Mouse (Mus musculus) hindbrain, postnatal 0 days (tissue): ENCODE results near the gene Gm20388. TPM values are rescaled to one million over a fixed set of nuclear protein-coding genes. Genes with fewer than 3 reads are reported as not detected.

Source experiments
- ATAC-seq: fragments of 200-750 bp; cut with Nextera tagmentation; 2 replicates; pipeline ENCODE4 v1.8.0; 2017; ENCODE audit warnings: mild to moderate bottlenecking, moderate TSS enrichment, moderate library complexity
- DNase-seq: peaks from one replicate; pipeline ENCODE4 v3.0.0-alpha.2; 2015; ENCODE audit warnings: low spot score
- H3K27ac ChIP-seq: fragments of 300-500 bp; sonication (generic); 2 replicates; pipeline ENCODE4 v1.5.1; 2014; ENCODE audit warnings: mild to moderate bottlenecking
- H3K27me3 ChIP-seq: fragments of 300-500 bp; sonication (generic); 2 replicates; pipeline ENCODE4 v1.6.1; 2014; ENCODE audit warnings: low read length, mixed read lengths; ENCODE audit not compliant: insufficient read depth
- H3K36me3 ChIP-seq: fragments of 300-500 bp; sonication (generic); 2 replicates; pipeline ENCODE4 v1.6.1; 2014; ENCODE audit warnings: low read length, mixed read lengths; ENCODE audit not compliant: insufficient read depth
- H3K4me1 ChIP-seq: fragments of 300-500 bp; sonication (generic); 2 replicates; pipeline ENCODE4 v1.6.1; 2014; ENCODE audit warnings: antibody characterized with exemption, low read length, mixed read lengths; ENCODE audit not compliant: insufficient read depth
- H3K4me2 ChIP-seq: fragments of 300-500 bp; sonication (generic); 2 replicates; pipeline ENCODE4 v1.6.1; 2014; ENCODE audit warnings: low read depth, mild to moderate bottlenecking, low read length, moderate library complexity, mixed read lengths
- H3K4me3 ChIP-seq: fragments of 300-500 bp; sonication (generic); 2 replicates; pipeline ENCODE4 v1.5.1; 2014; ENCODE audit warnings: low read length
- H3K9ac ChIP-seq: fragments of 300-500 bp; sonication (generic); replicated peaks from 2 replicates; pipeline ENCODE4 v1.6.1; 2014; ENCODE audit warnings: mild to moderate bottlenecking, low read length, moderate library complexity, mixed read lengths
- H3K9me3 ChIP-seq: fragments of 300-500 bp; sonication (generic); 2 replicates; pipeline ENCODE4 v1.6.1; 2016; ENCODE audit warnings: low read length, mixed read lengths
- CTCF ChIP-seq: IDR thresholded peaks from 2 replicates; pipeline ENCODE4 v1.5.1; 2016; ENCODE audit warnings: antibody characterized with exemption, control low read depth, low read depth
- WGBS: fragments of 180-500 bp; shearing (Covaris S2); extraction: QIAGEN DNeasy Blood & Tissue Kit; methylation state at CpG from one replicate; pipeline ENCODE4 v1.1.7; 2014; 5-methylcytosine and 5-hydroxymethylcytosine counted together
- polyA plus RNA-seq: library from polyadenylated mRNA; unstranded; fragments of >200 nt; fragmentation: Nextera tagmentation; extraction: Ambion mirVana; gene quantifications from 2 replicates; pipeline ENCODE4 v1.2.1, GENCODE M21; 2015
- total RNA-seq: library from RNA; depleted of rRNA; stranded (reverse); fragments of >200 nt; gene quantifications from 2 replicates; pipeline ENCODE4 v1.2.3, GENCODE M21; 2014

The Gm20388 gene
- total and polyA plus RNA-seq, 2 experiments from 2014 or later = 71.3 TPM; not detected in 1

DNA sequence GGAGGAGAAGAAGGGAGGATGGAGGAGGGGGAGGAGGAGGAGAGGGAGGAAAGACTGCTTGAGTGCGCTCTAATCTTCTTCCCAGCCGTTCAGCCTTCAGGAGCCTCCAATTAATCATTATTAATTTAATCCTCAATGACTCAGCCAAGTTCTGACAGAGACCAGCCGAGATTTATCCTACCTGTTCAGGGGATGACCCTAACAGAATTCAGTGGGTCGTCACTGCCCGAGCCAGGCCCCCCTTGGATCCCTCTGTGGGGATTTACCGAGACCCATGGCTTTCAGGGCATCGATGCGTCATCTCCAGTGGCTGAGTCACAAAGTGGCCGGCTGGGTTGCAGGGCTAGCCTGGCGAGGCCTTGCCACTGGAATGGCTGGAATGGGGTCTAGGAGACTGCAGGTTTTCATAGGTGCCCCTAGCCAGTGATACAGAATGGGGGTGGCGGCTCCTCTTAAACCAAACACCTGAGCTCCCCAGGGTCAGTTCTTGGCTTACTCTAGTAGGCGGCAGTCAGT lies 407.9 kb downstream of the Gm20388 start:
- ATAC-seq (no peak), DNase-seq (no peak)
- no peaks in the 10 kb centered on the region for H3K27me3 ChIP-seq
- H3K9ac ChIP-seq = no peak overlapping the region
- H3K4me2 ChIP-seq = no peak overlapping the region
- H3K4me3 ChIP-seq = no peak overlapping the region
- 61% methylated on average over 12 of the region's 12 CpGs for WGBS
- peaks cover 12% of the 10 kb centered on the region; the same call in 1 of the 2 replicates for H3K4me1 ChIP-seq
- no peaks in the 10 kb centered on the region for H3K9me3 ChIP-seq
- no peak for TF ChIP-seq CTCF
- H3K27ac ChIP-seq = no peak overlapping the region
- no peaks in the 10 kb centered on the region for H3K36me3 ChIP-seq

DNA sequence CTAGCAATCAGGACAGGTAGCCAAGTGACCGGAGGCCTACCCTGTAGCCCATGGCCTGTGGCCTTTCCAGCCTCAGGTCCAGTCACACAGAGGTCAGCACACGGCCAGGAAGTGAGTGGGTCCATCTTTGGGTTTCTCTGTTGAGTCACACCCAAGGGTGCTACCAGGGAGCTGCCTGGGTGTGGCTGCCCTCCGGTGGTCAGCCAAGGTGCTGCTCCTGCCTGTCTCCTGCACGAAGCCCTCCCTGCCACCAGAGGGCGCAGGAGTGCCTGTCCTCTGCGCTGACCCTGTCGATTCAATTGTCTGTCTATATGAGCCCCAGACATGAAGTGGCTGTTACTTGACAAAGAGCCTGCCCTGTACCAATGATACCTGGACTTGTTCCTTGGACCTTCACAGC lies 408.8 kb downstream of the Gm20388 start:
- DNase-seq (peak; percentile 83), ATAC-seq (peak; percentile 31)
- no peaks in the 10 kb centered on the region for H3K9me3 ChIP-seq
- WGBS = 21% methylated on average over 7 of the region's 7 CpGs
- H3K27ac ChIP-seq = no peak overlapping the region
- no peak overlapping the region for H3K9ac ChIP-seq
- peak; percentile 100 for TF ChIP-seq CTCF
- H3K4me3 ChIP-seq = no peak overlapping the region
- H3K4me2 ChIP-seq = no peak overlapping the region
- H3K36me3 ChIP-seq = no peaks in the 10 kb centered on the region
- H3K27me3 ChIP-seq = no peaks in the 10 kb centered on the region
- H3K4me1 ChIP-seq = peaks cover 18% of the 10 kb centered on the region; the same call in 1 of the 2 replicates

DNA sequence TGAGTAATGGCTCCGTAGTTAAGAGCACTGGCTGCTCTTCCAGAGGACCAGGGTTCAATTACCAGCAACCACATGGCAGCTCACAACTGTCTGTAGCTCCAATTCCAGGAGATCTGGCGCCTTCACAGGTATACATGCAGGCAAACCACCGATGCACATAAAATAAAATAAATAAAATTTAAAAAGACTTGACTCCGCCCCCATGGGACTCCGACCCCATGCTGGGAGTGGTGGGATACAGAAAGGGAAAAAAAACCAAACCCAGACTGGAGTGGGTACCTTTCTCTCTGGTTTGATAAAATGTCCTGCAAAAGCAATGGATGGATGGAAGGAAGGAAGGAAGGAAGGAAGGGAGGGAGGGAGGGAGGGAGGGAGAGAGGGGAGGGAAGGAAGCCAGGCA lies 409.5 kb downstream of the Gm20388 start:
- no peak for TF ChIP-seq CTCF
- H3K4me3 ChIP-seq = no peak overlapping the region
- no peak overlapping the region for H3K9ac ChIP-seq
- no peak overlapping the region for H3K4me2 ChIP-seq
- H3K27ac ChIP-seq = no peak overlapping the region
- 91% methylated on average over 5 of the region's 5 CpGs for WGBS
- no peaks in the 10 kb centered on the region for H3K36me3 ChIP-seq
- DNase-seq = no peak
- peaks cover 20% of the 10 kb centered on the region; the same call in 1 of the 2 replicates for H3K4me1 ChIP-seq
- no peak for ATAC-seq
- no peaks in the 10 kb centered on the region for H3K9me3 ChIP-seq
- no peaks in the 10 kb centered on the region for H3K27me3 ChIP-seq

DNA sequence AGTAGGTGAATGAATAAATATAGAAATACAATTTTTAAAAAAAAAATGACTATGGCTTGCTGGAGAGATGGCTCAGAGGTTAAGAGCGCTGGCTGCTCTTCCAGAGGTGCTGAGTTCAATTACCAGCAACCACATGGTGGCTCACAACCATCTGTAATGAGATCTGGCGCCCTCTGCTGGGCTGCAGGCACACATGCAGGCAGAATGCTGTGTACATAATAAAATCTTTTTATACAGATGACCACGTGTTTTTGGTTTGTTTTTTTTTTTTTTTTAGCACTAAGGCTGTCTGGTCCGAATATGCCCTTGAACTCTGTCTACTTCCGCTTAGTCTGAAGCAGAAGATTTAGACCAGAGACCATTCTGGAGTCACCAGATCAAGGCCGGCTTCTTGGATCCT lies 411.1 kb downstream of the Gm20388 start:
- no peaks in the 10 kb centered on the region for H3K27me3 ChIP-seq
- H3K4me2 ChIP-seq = no peak overlapping the region
- peak; percentile 73 for TF ChIP-seq CTCF
- no peak overlapping the region for H3K9ac ChIP-seq
- ATAC-seq (no peak), DNase-seq (no peak)
- H3K4me1 ChIP-seq = peaks cover 25% of the 10 kb centered on the region; the same call in 1 of the 2 replicates
- WGBS = 47% methylated on average over 6 of the region's 6 CpGs
- H3K27ac ChIP-seq = no peak overlapping the region
- no peaks in the 10 kb centered on the region for H3K9me3 ChIP-seq
- no peaks in the 10 kb centered on the region for H3K36me3 ChIP-seq
- no peak overlapping the region for H3K4me3 ChIP-seq

DNA sequence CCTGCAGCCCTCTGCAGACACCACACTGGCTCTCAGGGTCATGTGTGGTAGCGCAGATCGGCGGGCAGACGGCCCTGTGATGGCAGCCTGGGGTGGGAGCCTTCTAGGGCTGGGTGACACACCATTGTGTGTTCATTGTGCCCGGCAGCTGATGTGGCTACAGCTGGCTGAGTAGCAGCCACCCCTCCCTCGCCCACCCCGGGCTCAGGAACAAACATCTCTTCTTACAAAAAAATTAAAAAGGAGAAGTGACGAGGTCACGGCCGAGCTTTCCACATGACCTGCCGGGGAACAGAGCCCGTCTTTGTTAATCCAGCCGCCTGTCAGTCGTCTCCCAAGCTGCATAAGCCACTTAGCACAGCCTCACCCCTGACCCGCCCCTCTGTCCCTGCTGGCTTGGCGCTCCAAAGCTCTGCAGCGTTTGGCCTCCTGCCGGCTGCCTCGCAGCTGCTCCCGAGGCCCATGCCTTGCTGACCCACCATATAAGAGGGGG lies 412.4 kb downstream of the Gm20388 start:
- Histone ChIP-seq H3K27ac (peak overlapping the region; percentile 56), H3K4me2 (no peak overlapping the region), H3K27me3 (no peaks in the 10 kb centered on the region), H3K36me3 (no peaks in the 10 kb centered on the region), H3K4me1 (peaks cover 24% of the 10 kb centered on the region; the same call in 1 of the 2 replicates), H3K4me3 (no peak overlapping the region), H3K9me3 (no peaks in the 10 kb centered on the region), H3K9ac (0 out of 2 replicates have a peak overlapping the region, but pooled peaks have one; percentile 0)
- WGBS = 14% methylated on average over 20 of the region's 20 CpGs
- DNase-seq = peak; percentile 82
- peak; percentile 36 for TF ChIP-seq CTCF
- peak; percentile 78 for ATAC-seq

DNA sequence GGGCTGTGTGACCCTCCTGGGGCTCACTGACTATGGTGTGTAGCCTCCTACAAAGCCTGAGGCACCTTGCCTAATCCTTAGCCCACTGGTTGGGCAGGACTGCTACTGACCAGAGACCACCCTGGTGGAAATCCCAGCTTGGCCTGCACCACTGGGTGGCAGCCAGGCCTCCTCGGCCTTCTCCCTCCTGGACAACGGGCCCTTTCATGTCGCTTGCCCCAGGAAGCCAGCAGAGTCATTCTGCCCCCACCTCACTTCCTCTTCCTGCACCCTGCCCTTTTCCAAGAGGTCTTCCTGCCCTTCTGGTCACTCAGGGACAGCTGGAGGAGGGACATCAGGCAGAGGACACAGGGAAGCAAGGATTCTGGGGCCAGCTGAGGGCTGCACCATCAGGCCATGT lies 413.9 kb downstream of the Gm20388 start:
- H3K27me3 ChIP-seq = no peaks in the 10 kb centered on the region
- no peak overlapping the region for H3K4me3 ChIP-seq
- no peak overlapping the region for H3K9ac ChIP-seq
- no peak for TF ChIP-seq CTCF
- H3K4me2 ChIP-seq = no peak overlapping the region
- H3K27ac ChIP-seq = peak overlapping the region; percentile 54
- peaks cover 29% of the 10 kb centered on the region for H3K4me1 ChIP-seq
- H3K9me3 ChIP-seq = no peaks in the 10 kb centered on the region
- ATAC-seq (no peak), DNase-seq (no peak)
- WGBS = 41% methylated on average over 3 of the region's 3 CpGs
- H3K36me3 ChIP-seq = no peaks in the 10 kb centered on the region

DNA sequence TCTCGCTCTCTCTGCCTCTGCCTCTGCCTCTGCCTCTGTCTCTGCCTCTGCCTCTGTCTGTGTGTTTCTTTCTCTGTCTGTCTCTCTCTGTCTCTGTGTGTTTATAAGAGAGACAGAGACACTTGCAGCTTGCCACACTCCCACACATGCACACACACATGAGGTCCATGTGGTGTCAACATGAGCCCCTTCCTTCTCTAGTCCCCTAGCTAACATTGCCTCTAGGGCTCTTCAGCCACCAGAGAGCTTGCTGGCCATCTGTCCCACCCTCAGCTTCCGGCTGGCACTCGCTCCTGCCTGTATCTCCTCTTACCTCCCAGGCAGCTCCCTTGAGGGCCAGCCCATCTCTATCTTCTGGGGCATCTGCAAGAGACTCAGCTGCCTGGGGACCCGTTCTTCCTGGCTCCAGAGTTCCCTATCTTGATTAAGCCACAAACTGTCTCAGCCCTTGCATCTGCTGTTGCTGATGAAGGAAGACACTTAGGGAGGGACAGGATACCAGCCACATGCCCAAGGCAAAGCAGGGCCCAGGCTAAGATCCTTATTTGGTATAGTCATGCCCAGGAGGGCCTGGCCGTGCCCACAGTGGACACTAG lies 414.6 kb downstream of the Gm20388 start:
- ATAC-seq (no peak), DNase-seq (no peak)
- no peak overlapping the region for H3K4me3 ChIP-seq
- peak overlapping the region; percentile 54 for H3K27ac ChIP-seq
- H3K4me2 ChIP-seq = no peak overlapping the region
- no peak overlapping the region for H3K9ac ChIP-seq
- no peaks in the 10 kb centered on the region for H3K27me3 ChIP-seq
- H3K9me3 ChIP-seq = no peaks in the 10 kb centered on the region
- 54% methylated on average over 5 of the region's 5 CpGs for whole genome bisulfite sequencing
- H3K4me1 ChIP-seq = peaks cover 32% of the 10 kb centered on the region
- no peak; the same call in 1 of the 2 replicates for TF ChIP-seq CTCF
- H3K36me3 ChIP-seq = no peaks in the 10 kb centered on the region
